ENCODE assay signal across 14 mouse cellular contexts in genomic region chr19:10784796-10785459, GRCm38 (mm10). TPM values are rescaled to one million over a fixed set of nuclear protein-coding genes. Genes with fewer than 3 reads are reported as not detected.
A peak's percentile ranks its signal among the peaks of the same experiment; 100 is the strongest.
DNase-seq lines count a peak whose midpoint lies in the region; ATAC-seq and TF ChIP-seq lines count a peak whose summit lies in the region.
"Had no signal": no experiment of that assay in that cellular context is flagged by ENCODE, and none has a peak within 500 bp of the region (broad histone marks: within the 10 kb centered on the region; RNA-seq: fewer than 3 reads in every experiment).

No protein-coding gene starts in this region.

- no peak for DNase-seq in hindbrain, embryonic 11.5 days (ENCODE audit: low spot score)
- peak; percentile 83 for DNase-seq in brain, adult 2 months (ENCODE audit: low read depth, low spot score)
- DNase-seq in cerebellum, adult 8-10 months = peak; percentile 66
- peak; percentile 50 to 58 for DNase-seq in layer of hippocampus, adult 2 months (ENCODE audit: low spot score in 2 of 2)
- DNase-seq in ovary, postnatal 14 days (ENCODE audit: low spot score) = no peak
- no peak for DNase-seq in frontal cortex, postnatal 10 days (ENCODE audit: low spot score in 2 of 2)
- DNase-seq in adrenal gland, postnatal 4 days (ENCODE audit: low spot score in 2 of 2) = no peak
- DNase-seq: kidney, postnatal 36 days; liver; lung, postnatal 36 days had no signal

- peaks cover 14% of the 10 kb centered on the region for H3K4me1 ChIP-seq in hindbrain, embryonic 15.5 days (replicated peaks)
- 0 out of 2 replicates have a peak, but pooled peaks cover 2% of the 10 kb centered on the region for H3K4me1 ChIP-seq in hindbrain, embryonic 11.5 days (replicated peaks; ENCODE audit: control insufficient read depth, insufficient read depth, low read length)

- ATAC-seq in hindbrain, embryonic 15.5 days (ENCODE audit: low FRiP score, low read depth) = peak; percentile 28; the same call in 1 of the 2 replicates
- no peak for ATAC-seq in hindbrain, embryonic 11.5 days (ENCODE audit: low FRiP score)

- H3K4me2 ChIP-seq in hindbrain, embryonic 15.5 days = no peak overlapping the region
- H3K4me2 ChIP-seq in hindbrain, embryonic 11.5 days (replicated peaks; ENCODE audit: low read depth, low read length) = no peak overlapping the region
- H3K4me2 ChIP-seq: heart, embryonic 11.5 days had no signal

- no peaks in the 10 kb centered on the region for H3K36me3 ChIP-seq in hindbrain, embryonic 15.5 days
- no peaks in the 10 kb centered on the region for H3K36me3 ChIP-seq in hindbrain, embryonic 11.5 days (ENCODE audit: control insufficient read depth, insufficient read depth, low read length)

- H3K9ac ChIP-seq in hindbrain, embryonic 15.5 days = no peak overlapping the region
- no peak overlapping the region for H3K9ac ChIP-seq in hindbrain, embryonic 11.5 days (ENCODE audit: low read depth, low read length)

- no peak overlapping the region for H3K4me3 ChIP-seq in hindbrain, embryonic 15.5 days
- no peak overlapping the region for H3K4me3 ChIP-seq in hindbrain, embryonic 11.5 days (ENCODE audit: low read depth, low read length)
- H3K4me3 ChIP-seq in layer of hippocampus, adult 2 months = no peak overlapping the region

- H3K27ac ChIP-seq in hindbrain, embryonic 15.5 days (replicated peaks) = no peak overlapping the region
- H3K27ac ChIP-seq in hindbrain, embryonic 11.5 days (ENCODE audit: low read depth, low read length) = no peak overlapping the region
- H3K27ac ChIP-seq in layer of hippocampus, adult 2 months = peak overlapping the region; percentile 78

- no peaks in the 10 kb centered on the region for H3K9me3 ChIP-seq in hindbrain, embryonic 15.5 days
- no peaks in the 10 kb centered on the region for H3K9me3 ChIP-seq in hindbrain, embryonic 11.5 days (ENCODE audit: control insufficient read depth, low read length)

- no peaks in the 10 kb centered on the region for H3K27me3 ChIP-seq in hindbrain, embryonic 15.5 days
- no peaks in the 10 kb centered on the region for H3K27me3 ChIP-seq in hindbrain, embryonic 11.5 days (ENCODE audit: control insufficient read depth, insufficient read depth, low read length)

- WGBS in hindbrain, embryonic 15.5 days = 66% methylated on average over 10 of the region's 10 CpGs
- 83% methylated on average over 10 of the region's 10 CpGs for WGBS in hindbrain, embryonic 11.5 days

- no peak for TF ChIP-seq CTCF in layer of hippocampus, adult 2 months (conservative IDR thresholded peaks at IDR 0.05)

RNA-seq across cellular contexts. Expression of gene Cd6, which starts 44.9 kb away (rescaled TPM):
- 0.10 TPM in 1 of 2 replicates, not detected in the other for polyA plus RNA-seq in hindbrain, embryonic 15.5 days (2015; fragmentation: Nextera tagmentation; extraction: Ambion mirVana)
- polyA plus RNA-seq in hindbrain, embryonic 11.5 days (2014; fragmentation: Nextera tagmentation; extraction: Ambion mirVana) = not detected in 2 replicates
- under 1 TPM in 1 of 2 experiments, not detected in 1; 0.32 TPM for total RNA-seq in layer of hippocampus, adult 2 months (2021)
- under 1 TPM; 0.20 to 0.23 TPM for total RNA-seq in adrenal gland, postnatal 4 days (2021)
- polyA plus RNA-seq: embryonic facial prominence, embryonic 11.5 days; heart, embryonic 11.5 days had no signal

RNA-seq across cellular contexts. Expression of gene Cd5, which starts 46.1 kb away (rescaled TPM):
- 0.25 and 0.28 TPM in 2 replicates for polyA plus RNA-seq in hindbrain, embryonic 15.5 days (2015; fragmentation: Nextera tagmentation; extraction: Ambion mirVana)
- polyA plus RNA-seq in hindbrain, embryonic 11.5 days (2014; fragmentation: Nextera tagmentation; extraction: Ambion mirVana) = not detected in 2 replicates
- total RNA-seq in layer of hippocampus, adult 2 months (2021) = not detected
- total RNA-seq in adrenal gland, postnatal 4 days (2021) = under 1 TPM; 0.22 to 0.34 TPM
- polyA plus RNA-seq: intestine, embryonic 14.5 days had no signal

RNA-seq across cellular contexts. Expression of gene Slc15a3, which starts 54.6 kb away (rescaled TPM):
- 0.30 and 0.47 TPM in 2 replicates for polyA plus RNA-seq in hindbrain, embryonic 15.5 days (2015; fragmentation: Nextera tagmentation; extraction: Ambion mirVana)
- 0.13 and 0.37 TPM in 2 replicates for polyA plus RNA-seq in hindbrain, embryonic 11.5 days (2014; fragmentation: Nextera tagmentation; extraction: Ambion mirVana)
- 1 to 10 TPM; 1.3 TPM for total RNA-seq in layer of hippocampus, adult 2 months (2021)
- total RNA-seq in adrenal gland, postnatal 4 days (2021) = 1 to 10 TPM; 3.5 to 3.8 TPM

Comparison
In these comparisons a context has a peak if more than half of its experiments do, and no peak if none do; other contexts are left out.
1. DNase-seq: peak in brain, adult 2 months (single experiment), cerebellum, adult 8-10 months (single experiment) and layer of hippocampus, adult 2 months (2 of 2); none in hindbrain, embryonic 11.5 days (single experiment), ovary, postnatal 14 days (single experiment), frontal cortex, postnatal 10 days (0 of 2) and adrenal gland, postnatal 4 days (0 of 2).